Mouse (Mus musculus): Measurements from ENCODE around the gene Amh. TPM values are rescaled to one million over a fixed set of nuclear protein-coding genes. Genes with fewer than 3 reads are reported as not detected.

Amh gene
- total and polyA plus RNA-seq, 2 experiments from 2014 or later, result 0.18 to 4.0 TPM

- no peaks in the 10 kb centered on the region for H3K9me3 ChIP-seq (replicated peaks; ENCODE audit: control insufficient read depth, low read length)
- H3K4me3 ChIP-seq (ENCODE audit: low read depth, low read length), result no peak overlapping the region
- peaks cover under 1% of the 10 kb centered on the region; the same call in 1 of the 2 replicates for H3K36me3 ChIP-seq (replicated peaks; ENCODE audit: control insufficient read depth, insufficient read depth, low read length)
- WGBS, result 83% methylated on average over 1 of the region's 1 CpGs
- no peak overlapping the region for H3K9ac ChIP-seq (replicated peaks; ENCODE audit: low read depth, low read length)
- no peak overlapping the region for H3K4me2 ChIP-seq (ENCODE audit: low read depth, low read length)
- DNase-seq (ENCODE audit: low spot score), result no peak
- TF ChIP-seq CTCF (IDR thresholded peaks at IDR 0.05; ENCODE audit: low read depth) (peak; percentile 21; the same call in 1 of the 2 replicates), EP300 (IDR thresholded peaks at IDR 0.05; ENCODE audit: low read depth) (no peak)
- no peaks in the 10 kb centered on the region for H3K27me3 ChIP-seq (ENCODE audit: control insufficient read depth, insufficient read depth, low read length)
- H3K4me1 ChIP-seq (ENCODE audit: control insufficient read depth, insufficient read depth), result peaks cover 8% of the 10 kb centered on the region
- no peak overlapping the region for H3K27ac ChIP-seq (ENCODE audit: low read depth)
- no peak for ATAC-seq (ENCODE audit: insufficient read depth, low read depth)
Measured at GRCm38 (mm10) chr10:80823316-80823715, 18.3 kb downstream of the Amh start.

- Histone ChIP-seq H3K9me3 (replicated peaks; ENCODE audit: control insufficient read depth, low read length) (no peaks in the 10 kb centered on the region), H3K27ac (ENCODE audit: low read depth) (peak overlapping the region; percentile 64; the same call in 1 of the 2 replicates), H3K36me3 (replicated peaks; ENCODE audit: control insufficient read depth, insufficient read depth, low read length) (peaks cover 6% of the 10 kb centered on the region), H3K4me2 (ENCODE audit: low read depth, low read length) (peak overlapping the region; percentile 23; the same call in 1 of the 2 replicates), H3K27me3 (ENCODE audit: control insufficient read depth, insufficient read depth, low read length) (no peaks in the 10 kb centered on the region), H3K4me1 (ENCODE audit: control insufficient read depth, insufficient read depth) (peaks cover 12% of the 10 kb centered on the region), H3K4me3 (ENCODE audit: low read depth, low read length) (no peak overlapping the region), H3K9ac (replicated peaks; ENCODE audit: low read depth, low read length) (no peak overlapping the region)
- 45% methylated on average over 8 of the region's 8 CpGs for WGBS
- ATAC-seq (ENCODE audit: insufficient read depth, low read depth), result no peak
- no peak for DNase-seq (ENCODE audit: low spot score)
- TF ChIP-seq CTCF (IDR thresholded peaks at IDR 0.05; ENCODE audit: low read depth) (no peak), EP300 (IDR thresholded peaks at IDR 0.05; ENCODE audit: low read depth) (no peak)
Measured at GRCm38 (mm10) chr10:80823847-80824643, 19.0 kb downstream of the Amh start.

GRCm38 (mm10) chr10:80824827-80825226 lies 19.8 kb downstream of the Amh start:
- Histone ChIP-seq H3K27me3 (ENCODE audit: control insufficient read depth, insufficient read depth, low read length) (no peaks in the 10 kb centered on the region), H3K4me2 (ENCODE audit: low read depth, low read length) (no peak overlapping the region), H3K36me3 (replicated peaks; ENCODE audit: control insufficient read depth, insufficient read depth, low read length) (peaks cover 14% of the 10 kb centered on the region), H3K9me3 (replicated peaks; ENCODE audit: control insufficient read depth, low read length) (no peaks in the 10 kb centered on the region), H3K4me1 (ENCODE audit: control insufficient read depth, insufficient read depth) (peaks cover 12% of the 10 kb centered on the region), H3K4me3 (ENCODE audit: low read depth, low read length) (no peak overlapping the region), H3K9ac (replicated peaks; ENCODE audit: low read depth, low read length) (no peak overlapping the region), H3K27ac (ENCODE audit: low read depth) (no peak overlapping the region; the same call in 1 of the 2 replicates)
- no peak for ATAC-seq (ENCODE audit: insufficient read depth, low read depth)
- TF ChIP-seq CTCF (IDR thresholded peaks at IDR 0.05; ENCODE audit: low read depth) (no peak), EP300 (IDR thresholded peaks at IDR 0.05; ENCODE audit: low read depth) (no peak)
- DNase-seq (ENCODE audit: low spot score), result no peak
- 68% methylated on average over 2 of the region's 2 CpGs for WGBS

- peak within 1 kb of the TSS; percentile 95 for H3K4me2 ChIP-seq (ENCODE audit: low read depth, low read length)
- H3K4me1 ChIP-seq (ENCODE audit: control insufficient read depth, insufficient read depth), result peaks cover 20% of the 10 kb centered on the region
- under 1% methylated on average over 76 of the region's 82 CpGs for WGBS
- peak within 1 kb of the TSS; percentile 88 for H3K4me3 ChIP-seq (ENCODE audit: low read depth, low read length)
- no peaks in the 10 kb centered on the region for H3K9me3 ChIP-seq (replicated peaks; ENCODE audit: control insufficient read depth, low read length)
- peak within 1 kb of the TSS; percentile 95 for H3K27ac ChIP-seq (ENCODE audit: low read depth)
- peak within 1 kb of the TSS; percentile 94 for H3K9ac ChIP-seq (replicated peaks; ENCODE audit: low read depth, low read length)
- ATAC-seq (ENCODE audit: insufficient read depth, low read depth) (peak; percentile 96), DNase-seq (ENCODE audit: low spot score) (peak; percentile 99)
- peaks cover 23% of the 10 kb centered on the region for H3K36me3 ChIP-seq (replicated peaks; ENCODE audit: control insufficient read depth, insufficient read depth, low read length)
- no peaks in the 10 kb centered on the region for H3K27me3 ChIP-seq (ENCODE audit: control insufficient read depth, insufficient read depth, low read length)
- TF ChIP-seq CTCF (IDR thresholded peaks at IDR 0.05; ENCODE audit: low read depth) (no peak), EP300 (IDR thresholded peaks at IDR 0.05; ENCODE audit: low read depth) (no peak)
Measured at GRCm38 (mm10) chr10:80826151-80827062, 21.4 kb downstream of the Amh start, which contains the start of gene Oaz1. TSS of gene Oaz1 (plus strand) at chr10:80826656.

GRCm38 (mm10) chr10:80827063-80827869 lies 22.2 kb downstream of the Amh start:
- Histone ChIP-seq H3K9ac (replicated peaks; ENCODE audit: low read depth, low read length) (peak overlapping the region; percentile 94), H3K27ac (ENCODE audit: low read depth) (peak overlapping the region; percentile 95), H3K36me3 (replicated peaks; ENCODE audit: control insufficient read depth, insufficient read depth, low read length) (peaks cover 23% of the 10 kb centered on the region), H3K9me3 (replicated peaks; ENCODE audit: control insufficient read depth, low read length) (no peaks in the 10 kb centered on the region), H3K4me1 (ENCODE audit: control insufficient read depth, insufficient read depth) (peaks cover 20% of the 10 kb centered on the region), H3K4me2 (ENCODE audit: low read depth, low read length) (peak overlapping the region; percentile 95), H3K4me3 (ENCODE audit: low read depth, low read length) (peak overlapping the region; percentile 88), H3K27me3 (ENCODE audit: control insufficient read depth, insufficient read depth, low read length) (no peaks in the 10 kb centered on the region)
- WGBS, result 4% methylated on average over 29 of the region's 29 CpGs
- no peak for TF ChIP-seq CTCF (IDR thresholded peaks at IDR 0.05; ENCODE audit: low read depth)
- TF ChIP-seq EP300 (IDR thresholded peaks at IDR 0.05; ENCODE audit: low read depth), result no peak
- ATAC-seq (ENCODE audit: insufficient read depth, low read depth) (no peak), DNase-seq (ENCODE audit: low spot score) (no peak)

All from heart, postnatal 0 days (tissue).